Mouse (Mus musculus): ENCODE data around the gene Ubd. TPM values are rescaled to one million over a fixed set of nuclear protein-coding genes. Genes with fewer than 3 reads are reported as not detected.
"Not testable (repeated sequence)": the region's sequence is repeated elsewhere in the genome, so short reads cannot be mapped to it uniquely, and the experiment has no call there.

Ubd gene
- polyA plus RNA-seq, 1 experiment from 2014 or later = not detected

DNA sequence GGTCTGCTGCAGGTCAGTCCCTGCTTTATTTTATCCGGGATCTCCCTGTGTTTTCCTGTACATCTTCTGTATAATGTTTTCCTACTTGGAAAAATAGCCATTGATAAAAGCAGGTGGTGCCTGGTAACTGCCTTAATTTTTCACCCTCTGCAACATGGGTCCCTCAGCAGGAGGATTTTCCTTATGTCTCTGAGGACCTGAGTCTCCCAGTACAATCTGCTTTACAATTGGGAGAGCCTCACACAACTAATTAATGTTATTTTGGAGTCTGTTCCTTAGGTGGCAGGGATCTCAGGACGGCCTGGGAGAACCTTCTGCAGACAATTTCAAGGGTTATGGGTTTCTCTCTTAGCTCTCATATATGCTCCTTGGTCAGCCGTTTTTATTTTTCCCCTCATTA is 19.3 kb downstream of the Ubd start, which contains the start of gene Olfr95:
Gene Olfr95 (minus strand): TSS at position 101 of the 400 bp plus-strand sequence.
- ATAC-seq = no peak
- H3K4me2 ChIP-seq (replicated peaks; ENCODE audit: low read depth, low read length) = no peak within 1 kb of the TSS
- H3K4me1 ChIP-seq (ENCODE audit: insufficient read depth, low read depth, low read length) = no peaks in the 10 kb centered on the region
- no peak within 1 kb of the TSS for H3K4me3 ChIP-seq (ENCODE audit: low read depth, low read length)
- H3K9me3 ChIP-seq (ENCODE audit: low read length) = no peaks in the 10 kb centered on the region; the same call in 1 of the 2 replicates
- peaks cover 6% of the 10 kb centered on the region; the same call in 1 of the 2 replicates for H3K27me3 ChIP-seq (replicated peaks; ENCODE audit: insufficient read depth, low read length)
- TF ChIP-seq EP300 (IDR thresholded peaks at IDR 0.05) (no peak), CTCF (IDR thresholded peaks at IDR 0.05) (no peak)
- 59% methylated on average over 3 of the region's 3 CpGs for WGBS
- no peak within 1 kb of the TSS for H3K27ac ChIP-seq (ENCODE audit: low read length)
- H3K36me3 ChIP-seq (ENCODE audit: insufficient read depth, low read length) = no peaks in the 10 kb centered on the region
- no peak for DNase-seq (ENCODE audit: low spot score)
- no peak within 1 kb of the TSS for H3K9ac ChIP-seq (replicated peaks; ENCODE audit: low read depth)

DNA sequence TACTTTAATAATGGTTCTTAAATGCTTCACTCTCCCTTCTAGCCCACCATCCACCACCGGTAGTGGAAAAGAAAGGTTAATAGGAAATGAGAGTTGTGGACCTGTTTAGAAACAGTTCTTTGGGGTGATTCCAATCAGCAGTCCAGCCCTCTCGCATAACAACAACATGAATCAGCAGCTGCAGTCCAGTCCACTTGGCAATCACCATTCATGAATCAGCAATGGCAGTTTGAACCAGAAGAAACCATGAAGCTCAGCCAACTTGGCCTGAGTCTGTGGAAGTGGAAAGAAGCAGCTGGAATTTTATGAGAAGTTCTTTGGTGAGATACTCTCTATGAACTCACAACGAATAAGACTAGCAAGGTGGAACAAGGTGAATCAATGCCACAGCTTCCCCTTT is 24.8 kb downstream of the Ubd start:
- 73% methylated on average over 3 of the region's 3 CpGs for WGBS
- no peaks in the 10 kb centered on the region; the same call in 1 of the 2 replicates for H3K9me3 ChIP-seq (ENCODE audit: low read length)
- no peak overlapping the region for H3K4me3 ChIP-seq (ENCODE audit: low read depth, low read length)
- no peak overlapping the region for H3K4me2 ChIP-seq (replicated peaks; ENCODE audit: low read depth, low read length)
- no peak for TF ChIP-seq EP300 (IDR thresholded peaks at IDR 0.05)
- DNase-seq (ENCODE audit: low spot score) (no peak), ATAC-seq (no peak)
- no peaks in the 10 kb centered on the region for H3K36me3 ChIP-seq (ENCODE audit: insufficient read depth, low read length)
- no peak overlapping the region for H3K27ac ChIP-seq (ENCODE audit: low read length)
- H3K9ac ChIP-seq (replicated peaks; ENCODE audit: low read depth) = no peak overlapping the region
- H3K4me1 ChIP-seq (ENCODE audit: insufficient read depth, low read depth, low read length) = no peaks in the 10 kb centered on the region
- H3K27me3 ChIP-seq (replicated peaks; ENCODE audit: insufficient read depth, low read length) = no peaks in the 10 kb centered on the region

DNA sequence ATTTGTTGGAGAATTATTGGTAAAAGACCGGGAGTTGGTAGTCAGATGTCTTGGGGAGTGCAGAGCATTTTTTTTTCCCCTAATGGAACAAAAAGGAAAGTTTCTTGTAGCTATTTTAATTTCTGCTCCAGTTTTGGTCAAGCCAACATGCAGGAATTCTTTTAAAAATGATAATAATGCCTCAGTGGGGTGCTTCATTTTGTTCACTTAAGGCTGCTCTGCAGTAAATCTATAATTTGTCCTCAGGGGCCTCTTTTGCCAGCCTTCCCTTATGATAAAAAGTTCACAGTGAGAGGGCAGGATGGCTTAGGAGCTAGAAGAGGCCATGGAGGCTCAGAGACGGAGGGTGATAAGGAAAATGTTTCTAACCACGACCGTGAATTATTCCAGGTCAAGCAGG is 26.2 kb downstream of the Ubd start, which contains the start of gene Olfr96:
Gene Olfr96 (plus strand): TSS at position 301 of the 400 bp plus-strand sequence.
- TF ChIP-seq CTCF (IDR thresholded peaks at IDR 0.05) (no peak), EP300 (IDR thresholded peaks at IDR 0.05) (no peak)
- ATAC-seq = no peak
- WGBS = 49% methylated on average over 4 of the region's 4 CpGs

DNA sequence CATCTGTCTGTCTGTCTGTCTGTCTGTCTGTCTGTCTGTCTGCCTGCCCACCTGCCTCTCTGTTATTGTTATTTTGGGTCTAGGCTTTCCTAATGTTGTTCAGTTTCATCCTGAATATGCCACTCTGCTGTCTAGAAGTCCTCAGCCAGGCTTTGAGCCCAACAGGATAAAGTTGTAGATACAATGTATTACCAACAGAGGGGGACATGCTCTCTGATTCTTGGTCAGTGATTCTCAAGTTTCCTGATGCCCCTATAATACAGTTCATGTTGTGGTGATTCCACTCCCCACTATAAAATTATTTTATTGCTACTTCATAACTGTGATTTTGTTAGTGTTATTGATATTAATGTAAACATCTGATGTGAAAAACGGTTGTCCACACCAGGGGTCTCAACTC is 28.2 kb downstream of the Ubd start:
- Histone ChIP-seq H3K4me2 (replicated peaks; ENCODE audit: low read depth, low read length) (no peak overlapping the region), H3K4me1 (ENCODE audit: insufficient read depth, low read depth, low read length) (no peaks in the 10 kb centered on the region), H3K9ac (replicated peaks; ENCODE audit: low read depth) (no peak overlapping the region), H3K27ac (ENCODE audit: low read length) (no peak overlapping the region), H3K27me3 (replicated peaks; ENCODE audit: insufficient read depth, low read length) (no peaks in the 10 kb centered on the region), H3K9me3 (ENCODE audit: low read length) (no peaks in the 10 kb centered on the region; the same call in 1 of the 2 replicates), H3K36me3 (ENCODE audit: insufficient read depth, low read length) (no peaks in the 10 kb centered on the region), H3K4me3 (ENCODE audit: low read depth, low read length) (no peak overlapping the region)
- no peak for TF ChIP-seq EP300 (IDR thresholded peaks at IDR 0.05)
- no peak for TF ChIP-seq CTCF (IDR thresholded peaks at IDR 0.05)
- ATAC-seq (no peak), DNase-seq (ENCODE audit: low spot score) (no peak)
- 22% methylated on average over 1 of the region's 1 CpGs for WGBS

More for the DNA sequence above, 26.2 kb downstream of the Ubd start, which contains the start of gene Olfr96:
- Histone ChIP-seq H3K9me3 (ENCODE audit: low read length) (no peaks in the 10 kb centered on the region; the same call in 1 of the 2 replicates), H3K9ac (replicated peaks; ENCODE audit: low read depth) (no peak within 1 kb of the TSS), H3K4me3 (ENCODE audit: low read depth, low read length) (no peak within 1 kb of the TSS), H3K36me3 (ENCODE audit: insufficient read depth, low read length) (no peaks in the 10 kb centered on the region), H3K27ac (ENCODE audit: low read length) (no peak within 1 kb of the TSS), H3K4me1 (ENCODE audit: insufficient read depth, low read depth, low read length) (no peaks in the 10 kb centered on the region), H3K4me2 (replicated peaks; ENCODE audit: low read depth, low read length) (no peak within 1 kb of the TSS), H3K27me3 (replicated peaks; ENCODE audit: insufficient read depth, low read length) (no peaks in the 10 kb centered on the region)
- DNase-seq (ENCODE audit: low spot score) = no peak

DNA sequence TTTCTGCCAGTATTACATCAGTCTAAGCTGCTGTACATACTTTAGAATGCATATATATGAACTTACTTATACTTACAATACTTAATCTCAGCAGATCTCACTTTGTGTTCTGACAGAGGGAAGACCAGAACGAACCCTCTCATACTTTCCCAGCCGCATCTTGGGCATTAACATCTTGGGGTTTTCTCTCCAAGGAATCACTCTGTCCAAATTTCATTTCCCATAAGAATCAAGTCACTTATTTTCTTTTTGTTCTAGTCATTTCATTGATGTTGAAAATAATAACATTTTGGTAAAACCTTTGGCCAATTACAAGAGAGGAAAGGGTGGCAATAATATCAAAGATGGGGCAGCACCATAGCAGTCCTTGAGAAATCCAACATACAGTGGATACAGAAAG is 43.5 kb downstream of the Ubd start, which contains the start of gene Olfr97:
Gene Olfr97 (minus strand): TSS at position 101 of the 400 bp plus-strand sequence.
- not testable (repeated sequence) for H3K9me3 ChIP-seq (ENCODE audit: low read length); H3K4me1 ChIP-seq (ENCODE audit: insufficient read depth, low read depth, low read length); DNase-seq (ENCODE audit: low spot score); ATAC-seq; H3K4me3 ChIP-seq (ENCODE audit: low read depth, low read length); H3K4me2 ChIP-seq (replicated peaks; ENCODE audit: low read depth, low read length); H3K9ac ChIP-seq (replicated peaks; ENCODE audit: low read depth); H3K36me3 ChIP-seq (ENCODE audit: insufficient read depth, low read length); H3K27me3 ChIP-seq (replicated peaks; ENCODE audit: insufficient read depth, low read length); H3K27ac ChIP-seq (ENCODE audit: low read length)
- 85% methylated on average over 2 of the region's 2 CpGs for WGBS

DNA sequence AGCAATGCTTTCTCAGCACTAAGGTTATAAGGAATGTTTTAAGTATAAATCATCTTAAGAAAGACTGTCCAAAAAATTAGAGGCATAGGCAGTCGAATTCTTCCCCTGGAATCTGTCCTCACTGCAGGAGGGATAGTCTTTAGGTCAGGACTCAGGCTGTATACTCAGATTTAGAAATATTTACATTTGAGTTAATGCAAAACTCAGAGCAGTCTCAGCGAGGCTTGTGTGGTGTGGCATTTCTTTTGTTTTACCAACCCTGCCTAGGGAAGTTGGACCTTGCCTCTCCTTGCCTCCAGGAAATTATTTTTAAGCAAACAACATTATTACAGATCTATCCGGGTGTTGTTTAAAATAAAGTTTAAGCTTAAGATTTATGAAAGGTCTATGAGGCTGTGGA is 48.5 kb downstream of the Ubd start:
- DNase-seq (ENCODE audit: low spot score) = no peak
- Histone ChIP-seq H3K9me3 (ENCODE audit: low read length) (no peaks in the 10 kb centered on the region), H3K36me3 (ENCODE audit: insufficient read depth, low read length) (no peaks in the 10 kb centered on the region), H3K4me3 (ENCODE audit: low read depth, low read length) (no peak overlapping the region), H3K4me1 (ENCODE audit: insufficient read depth, low read depth, low read length) (no peaks in the 10 kb centered on the region), H3K27me3 (replicated peaks; ENCODE audit: insufficient read depth, low read length) (no peaks in the 10 kb centered on the region), H3K27ac (ENCODE audit: low read length) (no peak overlapping the region), H3K4me2 (replicated peaks; ENCODE audit: low read depth, low read length) (no peak overlapping the region), H3K9ac (replicated peaks; ENCODE audit: low read depth) (no peak overlapping the region)
- WGBS = 18% methylated on average over 3 of the region's 3 CpGs
- no peak for ATAC-seq
- TF ChIP-seq CTCF (IDR thresholded peaks at IDR 0.05) (no peak), EP300 (IDR thresholded peaks at IDR 0.05) (no peak)

Other genes starting within 250 kb of the Ubd start
- gene Ppp1r11, start 242.2 kb upstream of the Ubd start, polyA plus RNA-seq (2015; fragmentation: Nextera tagmentation; extraction: Ambion mirVana) = 96.9 and 108 TPM in 2 replicates
- gene Znrd1, start 235.3 kb upstream of the Ubd start, polyA plus RNA-seq (2015; fragmentation: Nextera tagmentation; extraction: Ambion mirVana) = 63.8 and 72.8 TPM in 2 replicates
- 5.1 and 6.1 TPM in 2 replicates for gene Znrd1as, start 235.3 kb upstream of the Ubd start, polyA plus RNA-seq (2015; fragmentation: Nextera tagmentation; extraction: Ambion mirVana)
- 0.14 TPM in 1 of 2 replicates, not detected in the other for gene 2410137M14Rik, start 212.7 kb upstream of the Ubd start, polyA plus RNA-seq (2015; fragmentation: Nextera tagmentation; extraction: Ambion mirVana)
- 0.13 and 0.21 TPM in 2 replicates for gene H2-M5, start 204.4 kb upstream of the Ubd start, polyA plus RNA-seq (2015; fragmentation: Nextera tagmentation; extraction: Ambion mirVana)
- 35.6 and 44.3 TPM in 2 replicates for gene Zfp57, start 192.7 kb upstream of the Ubd start, polyA plus RNA-seq (2015; fragmentation: Nextera tagmentation; extraction: Ambion mirVana)
- 0.07 TPM in 1 of 2 replicates, not detected in the other for gene Mog, start 170.5 kb upstream of the Ubd start, polyA plus RNA-seq (2015; fragmentation: Nextera tagmentation; extraction: Ambion mirVana)
- 5.8 and 6.2 TPM in 2 replicates for gene Gabbr1, start 147.9 kb upstream of the Ubd start, polyA plus RNA-seq (2015; fragmentation: Nextera tagmentation; extraction: Ambion mirVana)
- gene Olfr90, start 105.4 kb upstream of the Ubd start, polyA plus RNA-seq (2015; fragmentation: Nextera tagmentation; extraction: Ambion mirVana) = not detected in 2 replicates
- gene Olfr91, start 95.6 kb upstream of the Ubd start, polyA plus RNA-seq (2015; fragmentation: Nextera tagmentation; extraction: Ambion mirVana) = not detected in 2 replicates
- gene Olfr92, start 73.8 kb upstream of the Ubd start, polyA plus RNA-seq (2015; fragmentation: Nextera tagmentation; extraction: Ambion mirVana) = not detected in 2 replicates
- gene Olfr93, start 32.4 kb upstream of the Ubd start, polyA plus RNA-seq (2015; fragmentation: Nextera tagmentation; extraction: Ambion mirVana) = not detected in 2 replicates
- not detected in 2 replicates for gene Olfr94, start 7.1 kb downstream of the Ubd start, polyA plus RNA-seq (2015; fragmentation: Nextera tagmentation; extraction: Ambion mirVana)
- gene Olfr95, start 19.2 kb downstream of the Ubd start, polyA plus RNA-seq (2015; fragmentation: Nextera tagmentation; extraction: Ambion mirVana) = not detected in 2 replicates
- not detected in 2 replicates for gene Olfr96, start 26.3 kb downstream of the Ubd start, polyA plus RNA-seq (2015; fragmentation: Nextera tagmentation; extraction: Ambion mirVana)
- not detected in 2 replicates for gene Olfr97, start 43.4 kb downstream of the Ubd start, polyA plus RNA-seq (2015; fragmentation: Nextera tagmentation; extraction: Ambion mirVana)
- not detected in 2 replicates for gene Olfr98, start 69.9 kb downstream of the Ubd start, polyA plus RNA-seq (2015; fragmentation: Nextera tagmentation; extraction: Ambion mirVana)
- 5.5 and 5.9 TPM in 2 replicates for gene H2-M3, start 76.3 kb downstream of the Ubd start, polyA plus RNA-seq (2015; fragmentation: Nextera tagmentation; extraction: Ambion mirVana)
- not detected in 2 replicates for gene Olfr99, start 89.6 kb downstream of the Ubd start, polyA plus RNA-seq (2015; fragmentation: Nextera tagmentation; extraction: Ambion mirVana)
- gene Olfr101, start 110.4 kb downstream of the Ubd start, polyA plus RNA-seq (2015; fragmentation: Nextera tagmentation; extraction: Ambion mirVana) = not detected in 2 replicates
- not detected in 2 replicates for gene Olfr102, start 123.2 kb downstream of the Ubd start, polyA plus RNA-seq (2015; fragmentation: Nextera tagmentation; extraction: Ambion mirVana)
- gene Olfr103, start 145.8 kb downstream of the Ubd start, polyA plus RNA-seq (2015; fragmentation: Nextera tagmentation; extraction: Ambion mirVana) = not detected in 2 replicates
- gene Olfr104-ps, start 165.7 kb downstream of the Ubd start, polyA plus RNA-seq (2015; fragmentation: Nextera tagmentation; extraction: Ambion mirVana) = not detected in 2 replicates
- not detected in 2 replicates for gene Olfr105-ps, start 185.1 kb downstream of the Ubd start, polyA plus RNA-seq (2015; fragmentation: Nextera tagmentation; extraction: Ambion mirVana)
- not detected in 2 replicates for gene Olfr106-ps, start 196.5 kb downstream of the Ubd start, polyA plus RNA-seq (2015; fragmentation: Nextera tagmentation; extraction: Ambion mirVana)
- gene Olfr107, start 205.3 kb downstream of the Ubd start, polyA plus RNA-seq (2015; fragmentation: Nextera tagmentation; extraction: Ambion mirVana) = not detected in 2 replicates